20 mouse cellular contexts compared by ENCODE assay signal in the genomic region with DNA sequence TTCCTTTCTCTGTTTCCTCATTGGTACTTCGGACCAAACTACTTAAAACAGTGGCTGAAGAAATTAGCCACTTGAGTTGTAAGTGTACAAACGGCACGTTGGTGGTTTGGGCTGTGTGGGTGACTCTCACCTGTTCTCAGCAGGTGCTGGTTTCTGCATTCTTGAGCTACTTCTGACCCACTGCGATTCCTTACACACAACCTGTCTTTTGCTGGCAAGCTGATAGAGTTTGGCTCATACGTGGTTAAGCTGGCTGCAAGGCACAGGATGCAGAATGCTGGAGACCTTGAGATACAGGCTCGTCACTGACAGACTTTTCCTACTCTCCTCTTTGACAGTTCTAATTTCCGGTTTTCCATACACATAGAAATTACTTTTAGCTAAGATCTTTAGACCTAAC. TPM values are rescaled to one million over a fixed set of nuclear protein-coding genes. Genes with fewer than 3 reads are reported as not detected.
"Had no signal": no experiment of that assay in that cellular context is flagged by ENCODE, and none has a peak within 500 bp of the region (broad histone marks: within the 10 kb centered on the region; RNA-seq: fewer than 3 reads in every experiment).

No protein-coding gene starts in this region.

- H3K9ac ChIP-seq: lung, embryonic 14.5 days; midbrain, embryonic 12.5 days; neural tube, embryonic 13.5 days; neural tube, embryonic 15.5 days had no signal

- H3K9me3 ChIP-seq: midbrain, embryonic 10.5 days; midbrain, embryonic 12.5 days; neural tube, embryonic 13.5 days; neural tube, embryonic 15.5 days had no signal

- DNase-seq: lung, embryonic 14.5 days; lung, postnatal 10 days; lung, postnatal 4 days; midbrain, embryonic 14.5 days; retina, postnatal 1 day; right cerebral cortex, adult 18-20 months; right cerebral cortex, postnatal 25 days; right cerebral cortex, postnatal 4 days; spleen, adult 18-20 months; thymus, adult 18-20 months; thymus, postnatal 14 days; thymus, postnatal 36 days had no signal

- H3K27ac ChIP-seq: midbrain, embryonic 10.5 days; midbrain, embryonic 12.5 days; neural tube, embryonic 13.5 days; neural tube, embryonic 15.5 days had no signal

- H3K4me3 ChIP-seq: midbrain, embryonic 10.5 days; midbrain, embryonic 12.5 days; myocyte; neural tube, embryonic 13.5 days; neural tube, embryonic 15.5 days had no signal

- H3K4me1 ChIP-seq: neural tube, embryonic 13.5 days had no signal

- H3K27me3 ChIP-seq: midbrain, embryonic 12.5 days; neural tube, embryonic 13.5 days; neural tube, embryonic 15.5 days had no signal

- H3K36me3 ChIP-seq: midbrain, embryonic 10.5 days; midbrain, embryonic 12.5 days; neural tube, embryonic 13.5 days; neural tube, embryonic 15.5 days had no signal

- ATAC-seq: midbrain, embryonic 16.5 days had no signal

RNA-seq across cellular contexts. Expression of gene Bend6, which starts 19.9 kb away (rescaled TPM):
- total RNA-seq: megakaryocyte, adult 5-6 weeks; megakaryocyte-erythroid progenitor cell, adult 5-6 weeks had no signal
